Comparison of ENCODE assay signal across 26 mouse cellular contexts in the genomic region with DNA sequence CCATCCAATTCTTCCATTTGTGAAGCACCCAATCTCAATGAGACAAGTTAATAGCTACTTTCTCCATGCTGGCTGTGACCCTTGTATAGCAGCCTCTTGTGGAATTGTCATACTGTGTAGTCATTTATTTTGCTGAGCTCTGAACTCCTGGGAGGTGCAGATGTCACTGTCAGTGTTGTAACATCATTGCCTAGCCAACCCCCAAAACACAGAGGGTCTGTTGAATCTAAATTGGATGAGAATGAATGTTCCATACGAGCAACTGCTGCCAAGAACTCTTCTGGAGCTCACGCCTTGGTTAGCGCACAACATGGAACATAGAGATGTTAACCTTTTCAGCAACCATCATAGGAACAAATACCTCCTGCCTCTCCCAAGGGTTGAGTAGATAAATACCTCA. TPM values are rescaled to one million over a fixed set of nuclear protein-coding genes. Genes with fewer than 3 reads are reported as not detected.
DNase-seq lines count a peak whose midpoint lies in the region; ATAC-seq and TF ChIP-seq lines count a peak whose summit lies in the region.
"Had no signal": no experiment of that assay in that cellular context is flagged by ENCODE, and none has a peak within 500 bp of the region (broad histone marks: within the 10 kb centered on the region; RNA-seq: fewer than 3 reads in every experiment).

No protein-coding gene starts in this region.

- TF ChIP-seq CTCF in midbrain, postnatal 0 days (IDR thresholded peaks at IDR 0.05): no peak

- H3K27ac ChIP-seq in embryonic facial prominence, embryonic 14.5 days (replicated peaks; ENCODE audit: low read depth, low read length): no peak overlapping the region
- no peak overlapping the region for H3K27ac ChIP-seq in embryonic facial prominence, embryonic 10.5 days (replicated peaks)
- H3K27ac ChIP-seq in midbrain, postnatal 0 days (ENCODE audit: low read depth, low read length): no peak overlapping the region
- H3K27ac ChIP-seq in midbrain, embryonic 13.5 days: no peak overlapping the region
- H3K27ac ChIP-seq: embryonic facial prominence, embryonic 13.5 days; gastrocnemius, adult 2 months; heart, adult 2 months; heart, embryonic 10.5 days; heart, embryonic 13.5 days; hindbrain, embryonic 14.5 days; intestine, embryonic 15.5 days had no signal

- no peaks in the 10 kb centered on the region for H3K27me3 ChIP-seq in embryonic facial prominence, embryonic 14.5 days (replicated peaks; ENCODE audit: control insufficient read depth, insufficient read depth, low read length)
- no peaks in the 10 kb centered on the region for H3K27me3 ChIP-seq in embryonic facial prominence, embryonic 10.5 days (replicated peaks; ENCODE audit: low read depth, poor library complexity, severe bottlenecking)
- H3K27me3 ChIP-seq in midbrain, postnatal 0 days (ENCODE audit: insufficient read depth, low read length): no peaks in the 10 kb centered on the region
- H3K27me3 ChIP-seq in midbrain, embryonic 13.5 days: no peaks in the 10 kb centered on the region
- H3K27me3 ChIP-seq: embryonic facial prominence, embryonic 13.5 days; heart, embryonic 13.5 days; intestine, embryonic 15.5 days had no signal

- H3K4me2 ChIP-seq in embryonic facial prominence, embryonic 14.5 days (ENCODE audit: low read depth, low read length): no peak overlapping the region
- no peak overlapping the region for H3K4me2 ChIP-seq in midbrain, postnatal 0 days (ENCODE audit: low read depth, low read length, poor library complexity, severe bottlenecking)
- H3K4me2 ChIP-seq in midbrain, embryonic 13.5 days (replicated peaks): no peak overlapping the region
- H3K4me2 ChIP-seq: embryonic facial prominence, embryonic 13.5 days; heart, embryonic 13.5 days; hindbrain, embryonic 14.5 days; intestine, embryonic 15.5 days had no signal

- no peaks in the 10 kb centered on the region for H3K36me3 ChIP-seq in embryonic facial prominence, embryonic 14.5 days (ENCODE audit: control insufficient read depth, insufficient read depth, low read length)
- H3K36me3 ChIP-seq in embryonic facial prominence, embryonic 10.5 days (replicated peaks): no peaks in the 10 kb centered on the region
- H3K36me3 ChIP-seq in midbrain, postnatal 0 days (ENCODE audit: insufficient read depth, low read length): peaks cover 5% of the 10 kb centered on the region; the same call in 1 of the 2 replicates
- H3K36me3 ChIP-seq in midbrain, embryonic 13.5 days: peaks cover 5% of the 10 kb centered on the region; the same call in 1 of the 2 replicates
- H3K36me3 ChIP-seq: embryonic facial prominence, embryonic 13.5 days; heart, embryonic 10.5 days; heart, embryonic 13.5 days; intestine, embryonic 15.5 days had no signal

- no peaks in the 10 kb centered on the region for H3K4me1 ChIP-seq in embryonic facial prominence, embryonic 14.5 days (ENCODE audit: control insufficient read depth, insufficient read depth, low read length)
- H3K4me1 ChIP-seq in embryonic facial prominence, embryonic 10.5 days: no peaks in the 10 kb centered on the region
- H3K4me1 ChIP-seq in midbrain, postnatal 0 days (ENCODE audit: insufficient read depth, low read length): no peaks in the 10 kb centered on the region
- no peaks in the 10 kb centered on the region for H3K4me1 ChIP-seq in midbrain, embryonic 13.5 days (replicated peaks)
- H3K4me1 ChIP-seq: embryonic facial prominence, embryonic 13.5 days; intestine, embryonic 15.5 days had no signal

- 86% methylated on average over 3 of the region's 3 CpGs for WGBS in embryonic facial prominence, embryonic 14.5 days
- WGBS in embryonic facial prominence, embryonic 10.5 days: 91% methylated on average over 3 of the region's 3 CpGs
- 78% methylated on average over 3 of the region's 3 CpGs for WGBS in midbrain, postnatal 0 days
- 81% methylated on average over 3 of the region's 3 CpGs for WGBS in midbrain, embryonic 13.5 days

- DNase-seq in embryonic facial prominence, embryonic 14.5 days (ENCODE audit: low spot score): peak; percentile 49
- no peak for DNase-seq in embryonic facial prominence, embryonic 10.5 days (ENCODE audit: low spot score)
- DNase-seq in heart, adult 11 months: peak; percentile 49
- no peak for DNase-seq in heart, adult 18-20 months
- DNase-seq in midbrain, postnatal 0 days (ENCODE audit: low spot score): peak; percentile 62
- DNase-seq: adrenal gland, adult 8-10 months; adrenal gland, postnatal 25 days; cerebellum, adult 2 months; cerebellum, adult 9-11 months; gastrocnemius, adult 2 months; gastrocnemius, postnatal 14 days; heart, adult 2 months; heart, postnatal 14 days; heart, postnatal 4 days; kidney, adult 11 months; kidney, adult 8-10 months had no signal

- no peaks in the 10 kb centered on the region for H3K9me3 ChIP-seq in embryonic facial prominence, embryonic 14.5 days (ENCODE audit: control insufficient read depth, low read length)
- no peaks in the 10 kb centered on the region for H3K9me3 ChIP-seq in embryonic facial prominence, embryonic 10.5 days
- no peaks in the 10 kb centered on the region for H3K9me3 ChIP-seq in midbrain, postnatal 0 days (ENCODE audit: low read length)
- H3K9me3 ChIP-seq in midbrain, embryonic 13.5 days: no peaks in the 10 kb centered on the region
- H3K9me3 ChIP-seq: embryonic facial prominence, embryonic 13.5 days; heart, embryonic 10.5 days; heart, embryonic 13.5 days; intestine, embryonic 15.5 days had no signal

- ATAC-seq in embryonic facial prominence, embryonic 14.5 days (ENCODE audit: low read depth): no peak
- ATAC-seq in midbrain, postnatal 0 days (ENCODE audit: low FRiP score): no peak
- no peak for ATAC-seq in midbrain, embryonic 13.5 days
- ATAC-seq: activated CD4-positive, CD25-positive, alpha-beta regulatory T cell, adult 4 months; forebrain, embryonic 16.5 days; intestine, embryonic 15.5 days had no signal

- no peak overlapping the region for H3K4me3 ChIP-seq in embryonic facial prominence, embryonic 14.5 days (ENCODE audit: low read depth, low read length)
- no peak overlapping the region for H3K4me3 ChIP-seq in embryonic facial prominence, embryonic 10.5 days
- H3K4me3 ChIP-seq in midbrain, postnatal 0 days (ENCODE audit: low read depth, low read length): no peak overlapping the region
- no peak overlapping the region for H3K4me3 ChIP-seq in midbrain, embryonic 13.5 days (replicated peaks)
- H3K4me3 ChIP-seq: embryonic facial prominence, embryonic 13.5 days; gastrocnemius, adult 2 months; heart, adult 2 months; heart, embryonic 10.5 days; heart, embryonic 13.5 days; intestine, embryonic 15.5 days had no signal

- no peak overlapping the region for H3K9ac ChIP-seq in embryonic facial prominence, embryonic 14.5 days (ENCODE audit: low read depth, low read length)
- H3K9ac ChIP-seq in midbrain, postnatal 0 days (replicated peaks; ENCODE audit: low read length, poor library complexity, severe bottlenecking): no peak overlapping the region
- H3K9ac ChIP-seq in midbrain, embryonic 13.5 days (replicated peaks): no peak overlapping the region
- H3K9ac ChIP-seq: embryonic facial prominence, embryonic 13.5 days; heart, embryonic 13.5 days; hindbrain, embryonic 14.5 days; intestine, embryonic 15.5 days had no signal

RNA-seq across cellular contexts. Expression of gene Vat1l, which starts 15.4 kb away (rescaled TPM):
- polyA plus RNA-seq in embryonic facial prominence, embryonic 14.5 days (2014; fragmentation: Nextera tagmentation; extraction: Ambion mirVana): 5.0 and 6.0 TPM in 2 replicates
- polyA plus RNA-seq in embryonic facial prominence, embryonic 10.5 days (2016; fragmentation: Nextera tagmentation; extraction: Ambion mirVana): 4.4 and 5.9 TPM in 2 replicates
- total RNA-seq in heart, adult 18-20 months (2021): under 1 TPM; 0.12 to 0.46 TPM
- 188 and 196 TPM in 2 replicates for total RNA-seq in midbrain, postnatal 0 days (2014; rRNA removed)
- 60.9 and 61.7 TPM in 2 replicates for polyA plus RNA-seq in midbrain, postnatal 0 days (2015; fragmentation: Nextera tagmentation; extraction: Ambion mirVana)
- 25.4 and 28.2 TPM in 2 replicates for polyA plus RNA-seq in midbrain, embryonic 13.5 days (2015; fragmentation: Nextera tagmentation; extraction: Ambion mirVana)
- total RNA-seq: common myeloid progenitor, adult 5-6 weeks had no signal
- polyA plus RNA-seq: C2C12 had no signal

Comparison
In these comparisons a context has a peak if more than half of its experiments do, and no peak if none do; other contexts are left out.
1. DNase-seq: peak in embryonic facial prominence, embryonic 14.5 days (single experiment), heart, adult 11 months (single experiment) and midbrain, postnatal 0 days (single experiment); none in embryonic facial prominence, embryonic 10.5 days (single experiment) and heart, adult 18-20 months (0 of 2).